Mouse (Mus musculus) thymus, postnatal 36 days (tissue): ENCODE data around the gene Golga5.

Experiments
- DNase-seq, 2 experiments: peaks; one replicate each; pipeline ENCODE4 v3.0.0; 2022; ENCODE audit warnings: mixed read lengths in 2 of 2

Gene Golga5

DNA sequence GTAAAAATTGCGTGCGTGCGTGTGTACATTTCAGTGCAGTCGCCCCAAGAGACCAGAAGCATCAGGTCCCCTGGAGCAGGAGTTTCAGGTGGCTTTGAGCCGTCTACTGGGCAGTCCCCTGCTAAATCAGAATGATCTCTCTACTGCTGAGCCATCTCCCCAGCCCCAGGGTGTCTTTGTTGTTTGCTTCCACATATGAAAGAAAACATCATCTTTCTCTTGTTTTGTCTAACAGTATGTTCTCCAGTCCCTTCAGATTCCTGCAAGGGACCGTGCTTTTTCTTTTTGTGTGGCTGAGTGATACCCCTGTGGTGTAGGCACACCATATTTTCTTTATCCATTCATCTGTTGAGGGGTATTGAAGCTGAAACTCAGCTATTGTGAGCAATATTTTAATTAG, 45.8 kb downstream of the Golga5 start:
- DNase-seq: no peak

DNA sequence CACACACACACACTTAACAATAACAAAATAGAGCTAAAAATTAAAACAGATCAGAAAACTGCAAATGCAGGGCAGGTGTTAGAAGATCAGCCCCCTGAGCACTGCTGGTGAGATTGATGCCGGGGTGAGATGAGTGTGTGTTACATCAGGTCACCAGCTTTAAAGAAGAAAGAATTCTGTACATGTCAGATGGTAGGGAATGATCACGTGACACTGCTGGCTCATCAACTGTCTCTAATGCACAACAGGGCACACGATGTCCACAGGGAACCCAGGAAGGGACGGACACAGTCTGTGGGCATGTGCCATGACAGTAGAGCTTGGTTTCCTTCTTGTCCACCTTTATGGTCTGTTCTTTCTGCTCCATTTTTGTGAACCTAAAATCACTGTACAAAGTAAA, 47.2 kb downstream of the Golga5 start:
- no peak for DNase-seq

DNA sequence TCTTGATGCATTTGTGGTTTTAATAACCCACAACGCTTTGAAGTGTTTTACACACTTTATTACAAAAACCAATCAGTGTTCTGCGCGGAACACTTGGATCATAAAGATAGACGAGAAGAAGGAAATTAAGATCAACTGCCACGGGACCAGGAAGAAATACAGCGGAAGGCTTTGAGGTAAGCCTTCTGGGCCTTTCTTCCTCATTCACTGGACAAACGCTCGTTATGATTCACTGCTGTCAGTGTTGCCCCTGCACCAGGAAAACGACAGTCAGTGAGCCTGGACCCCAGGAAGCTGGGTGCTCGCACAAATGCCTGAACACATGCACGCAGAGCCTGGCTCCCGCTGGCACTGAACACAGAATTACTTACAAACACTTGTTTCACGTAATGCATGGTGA, 48.7 kb downstream of the Golga5 start:
- DNase-seq: no peak

DNA sequence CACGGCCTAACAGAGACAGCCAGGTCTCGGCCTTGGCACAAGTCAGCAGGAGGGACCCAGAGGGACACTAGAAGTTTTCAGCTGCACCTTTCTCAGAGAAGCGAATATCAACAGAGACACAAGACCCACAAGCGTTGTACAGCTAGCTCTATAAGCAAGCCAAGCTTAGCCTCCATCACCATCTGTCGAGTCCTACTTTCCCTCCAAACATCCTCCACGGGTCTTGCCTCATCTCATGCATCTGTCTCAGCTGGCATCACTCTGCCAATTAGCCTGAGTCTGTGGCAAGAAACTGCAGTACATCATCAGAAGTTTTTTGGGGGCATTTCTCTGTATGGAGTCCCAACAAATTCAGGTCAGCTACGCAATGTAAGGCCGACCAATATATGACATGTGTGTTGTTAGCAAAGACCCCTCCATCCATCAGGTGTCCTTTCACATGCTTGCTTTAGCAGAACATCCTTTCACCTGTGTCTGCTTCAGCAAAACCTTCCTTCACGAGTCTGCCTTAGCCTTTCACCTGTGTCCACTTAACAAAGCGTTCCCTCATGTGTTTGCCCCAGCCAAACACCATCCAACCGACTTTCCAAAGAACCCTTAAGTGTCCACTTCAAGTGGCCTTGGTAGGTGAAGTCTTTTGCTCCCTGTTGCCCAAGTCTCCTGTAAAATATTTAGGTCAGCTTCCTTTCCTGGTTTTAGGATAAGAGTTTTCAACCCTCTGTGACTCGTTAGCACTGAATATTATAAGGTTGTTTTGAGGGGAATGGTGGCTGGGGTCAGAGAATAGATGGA, 51.2 kb downstream of the Golga5 start:
- DNase-seq: no peak

DNA sequence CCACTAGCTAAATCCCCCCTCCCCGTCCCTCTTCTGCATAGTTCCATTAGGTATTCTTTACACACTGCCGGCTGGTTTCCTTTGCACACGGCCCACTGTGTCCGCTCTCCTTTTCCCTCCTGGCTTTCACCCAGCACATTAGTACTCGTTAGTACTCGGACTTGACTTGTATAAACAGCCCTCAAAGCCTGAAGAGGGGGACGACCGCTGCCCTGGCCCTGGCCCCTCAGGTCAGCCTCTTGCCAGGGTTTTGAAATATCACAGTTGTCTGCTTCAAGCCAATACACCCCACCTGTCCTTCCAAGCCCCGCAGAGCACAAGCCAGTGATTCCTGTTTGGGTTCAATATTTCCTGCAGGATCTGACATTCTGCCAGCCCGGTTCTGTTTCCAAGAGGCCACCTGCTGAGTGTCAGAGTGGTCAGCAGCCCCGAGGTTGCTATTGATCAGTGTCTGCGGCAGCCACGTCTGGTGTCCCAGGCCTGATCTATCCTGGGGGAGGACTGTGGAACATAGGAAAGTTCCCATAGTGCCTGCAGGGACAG, 52.9 kb downstream of the Golga5 start:
- no peak for DNase-seq

DNA sequence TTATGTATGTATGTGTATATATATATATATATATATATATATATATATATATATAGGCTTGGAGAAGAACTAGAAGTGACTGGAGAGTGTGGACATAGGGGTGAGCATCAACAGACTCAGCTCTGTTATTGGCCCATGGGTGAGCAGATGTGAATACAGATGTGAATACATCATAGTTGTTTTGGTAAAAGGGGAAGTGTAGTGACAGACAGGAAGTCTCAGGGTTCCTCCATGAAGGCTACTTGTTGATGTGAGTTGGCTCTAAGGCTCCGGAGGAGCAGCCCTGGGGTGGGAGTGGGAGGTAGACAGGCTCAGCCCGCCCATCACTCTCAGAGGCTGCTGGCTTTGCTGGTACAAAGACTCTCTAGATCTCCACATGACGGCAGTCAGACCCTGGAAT, 55.3 kb downstream of the Golga5 start:
- no peak for DNase-seq

DNA sequence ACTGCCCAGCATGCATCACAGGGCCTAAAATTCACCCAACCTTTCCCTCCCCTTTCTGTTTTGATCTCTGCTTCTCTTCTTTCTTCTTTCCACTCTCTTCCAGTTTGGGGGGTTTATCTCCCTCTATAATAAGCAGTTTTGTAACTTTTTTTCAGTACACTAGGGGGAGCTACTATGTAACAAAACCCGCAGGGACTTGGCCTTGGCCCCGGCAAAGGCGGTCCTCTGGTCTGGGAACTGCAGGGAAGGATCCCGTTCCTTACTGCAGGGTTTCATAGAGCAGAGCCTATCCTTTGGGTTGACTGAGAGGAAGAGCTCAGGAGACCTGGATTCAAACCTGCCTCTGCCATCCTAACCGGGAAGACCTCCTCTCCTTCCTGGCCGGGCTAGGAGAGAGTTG, 55.8 kb downstream of the Golga5 start:
- no peak for DNase-seq

DNA sequence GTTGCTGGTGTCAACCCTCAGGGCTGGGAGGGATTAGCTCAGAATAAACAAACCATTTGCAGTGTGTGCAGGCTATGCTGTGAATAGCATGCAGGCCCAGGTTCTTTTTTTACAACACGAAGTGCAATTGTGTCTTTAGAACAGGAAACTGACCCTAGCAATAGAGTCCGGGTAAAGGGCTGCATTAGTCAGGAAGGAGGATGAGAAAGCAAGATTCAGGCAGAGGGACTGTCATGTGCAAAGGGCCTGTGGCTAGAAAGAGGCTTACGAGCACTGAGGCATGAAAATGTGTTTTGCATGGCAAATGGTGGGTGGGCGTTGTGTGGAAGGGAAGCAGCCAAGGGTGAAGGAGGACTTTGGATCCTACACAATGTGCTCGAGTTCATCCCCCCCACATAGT, 59.1 kb downstream of the Golga5 start:
- DNase-seq: no peak

DNA sequence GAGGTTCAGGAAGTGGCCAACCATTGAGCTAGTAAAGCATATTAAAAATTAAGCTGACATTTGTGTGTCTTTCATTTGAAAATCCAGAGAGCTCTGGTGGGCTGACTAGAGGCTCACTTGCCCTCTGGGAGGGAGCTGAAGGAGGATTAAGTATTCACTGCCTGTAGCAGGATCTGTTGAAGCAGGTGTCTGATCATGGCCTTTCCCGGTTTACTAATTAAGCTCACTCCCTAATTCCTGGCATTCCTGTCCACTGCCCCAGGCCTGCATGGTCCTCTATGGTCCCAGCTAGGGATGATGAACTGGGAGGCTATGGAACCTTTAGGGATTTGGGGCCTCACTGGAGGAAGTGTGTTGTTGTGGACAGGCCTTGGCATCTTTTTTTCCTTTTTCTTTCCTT, 66.9 kb downstream of the Golga5 start:
- DNase-seq: no peak

DNA sequence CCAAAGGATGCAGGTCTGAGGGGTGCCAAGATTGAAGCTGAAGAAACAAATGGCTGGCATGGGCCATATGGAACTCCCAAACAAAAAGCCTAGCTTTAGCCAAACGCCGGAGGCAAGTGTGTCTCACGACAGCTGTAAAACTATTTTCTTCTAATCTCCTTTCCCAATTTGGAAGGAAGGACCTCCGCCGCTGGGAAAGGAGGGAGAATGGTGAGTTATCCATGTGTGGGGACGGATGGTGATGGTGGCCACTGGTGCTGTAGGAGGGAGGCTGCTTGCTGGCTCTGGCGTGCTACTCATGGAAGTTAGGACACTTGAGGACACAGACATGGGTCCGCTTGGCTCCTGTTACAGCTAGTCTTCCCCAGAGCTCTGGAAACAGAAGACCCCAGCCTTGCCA, 71.3 kb downstream of the Golga5 start:
- no peak for DNase-seq

DNA sequence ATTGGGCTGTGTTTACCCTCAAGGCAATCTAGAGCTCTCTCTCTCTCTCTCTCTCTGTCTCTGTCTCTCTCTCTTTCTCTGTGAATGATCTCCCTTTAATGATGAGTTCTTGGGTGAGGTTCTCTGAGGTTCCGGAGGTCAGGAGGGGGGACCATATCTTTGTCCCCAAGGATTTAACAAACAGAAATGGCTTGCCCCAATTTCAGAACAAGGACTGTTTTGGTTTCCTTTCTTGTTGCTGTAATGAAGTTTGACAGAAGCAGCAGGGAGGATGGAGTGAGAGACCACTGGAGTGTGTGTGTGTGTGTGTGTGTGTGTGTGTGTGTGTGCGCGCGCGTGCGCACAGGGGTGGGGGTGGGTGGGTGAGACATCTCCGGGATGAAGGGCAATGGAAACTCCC, 72.2 kb downstream of the Golga5 start:
- DNase-seq: no peak

DNA sequence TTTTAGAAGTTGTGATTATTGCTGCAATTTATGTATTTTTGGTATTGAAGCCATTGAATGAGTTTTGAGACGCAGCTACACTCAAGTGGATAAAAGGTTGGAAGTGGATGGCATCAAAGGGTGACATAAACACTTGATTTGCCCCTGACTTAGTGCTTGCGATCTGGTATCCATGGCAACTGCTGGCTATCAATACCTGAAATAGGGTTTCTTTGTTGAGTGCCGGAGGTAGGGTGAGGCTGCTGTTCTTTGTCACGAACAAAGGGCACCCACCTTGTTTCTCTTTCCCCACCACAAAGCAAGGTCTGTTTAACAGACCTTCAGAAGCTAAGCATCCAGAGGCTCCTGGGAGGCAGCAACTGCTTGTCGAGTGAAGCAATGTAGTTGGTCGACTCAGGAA, 76.2 kb downstream of the Golga5 start:
- no peak for DNase-seq
